Mouse (Mus musculus) heart, adult 8-10 months (tissue): ENCODE measurements around the gene Ip6k3. TPM values are rescaled to one million over a fixed set of nuclear protein-coding genes. Genes with fewer than 3 reads are reported as not detected.
A peak's percentile ranks its signal among the peaks of the same experiment; 100 is the strongest.

Experiments
- DNase-seq: peaks from one replicate; pipeline ENCODE4 v3.0.0; 2022; ENCODE audit warnings: low spot score
- total RNA-seq, 4 experiments: library from RNA; stranded (reverse); gene quantifications; 2 replicates each; pipeline ENCODE4 v1.2.4; 2022

Gene Ip6k3
- total RNA-seq, 4 experiments from 2014 or later: 3.7 to 9.2 (median 4.8) TPM

- DNase-seq: no peak
These were observed 44.5 kb downstream of the Ip6k3 start for GRCm38 (mm10) chr17:27123103-27123502.

- DNase-seq: no peak
These were observed 44.9 kb downstream of the Ip6k3 start for GRCm38 (mm10) chr17:27122701-27123100.

- no peak for DNase-seq
These were observed 45.8 kb downstream of the Ip6k3 start for GRCm38 (mm10) chr17:27121781-27122180.

GRCm38 (mm10) chr17:27121266-27121665 is 46.3 kb downstream of the Ip6k3 start:
- no peak for DNase-seq

GRCm38 (mm10) chr17:27120561-27121024 is 47.0 kb downstream of the Ip6k3 start:
- peak; percentile 50 for DNase-seq

GRCm38 (mm10) chr17:27119954-27120353 is 47.6 kb downstream of the Ip6k3 start:
- DNase-seq: no peak

- no peak for DNase-seq
These were observed 48.1 kb downstream of the Ip6k3 start for GRCm38 (mm10) chr17:27119540-27119895.

GRCm38 (mm10) chr17:27118676-27119539 is 48.7 kb downstream of the Ip6k3 start:
- DNase-seq: no peak

GRCm38 (mm10) chr17:27110072-27110471 is 57.5 kb downstream of the Ip6k3 start:
- no peak for DNase-seq

- DNase-seq: no peak
These were observed 59.7 kb downstream of the Ip6k3 start for GRCm38 (mm10) chr17:27107936-27108335.

- DNase-seq: no peak
These were observed 60.9 kb downstream of the Ip6k3 start for GRCm38 (mm10) chr17:27106745-27107144.

GRCm38 (mm10) chr17:27105698-27106470 is 61.7 kb downstream of the Ip6k3 start:
- no peak for DNase-seq

- DNase-seq: no peak
These were observed 65.9 kb downstream of the Ip6k3 start for GRCm38 (mm10) chr17:27101675-27102074.

- DNase-seq: no peak
These were observed 71.9 kb downstream of the Ip6k3 start for GRCm38 (mm10) chr17:27095690-27096089.

Other genes with a start within 250 kb of the Ip6k3 start
- gene Phf1, start 234.7 kb downstream of the Ip6k3 start, total RNA-seq: 10 to 100 TPM; 15.4 to 20.7 (median 16.1) TPM
- gene Cuta, start 228.2 kb downstream of the Ip6k3 start, total RNA-seq: 10 to 100 TPM; 91.9 to 98.0 (median 95.8) TPM
- gene Syngap1, start 226.5 kb downstream of the Ip6k3 start, total RNA-seq: 1 to 10 TPM; 3.6 to 5.2 (median 4.7) TPM
- gene Zbtb9, start 194.6 kb downstream of the Ip6k3 start, total RNA-seq: 1 to 10 TPM in 3 of 4 experiments, not detected in 1; 1.5 to 3.4 (median 2.2) TPM
- 10 to 100 TPM; 11.0 to 15.9 (median 13.7) TPM for gene Bak1, start 138.8 kb downstream of the Ip6k3 start, total RNA-seq
- gene Itpr3, start 110.5 kb downstream of the Ip6k3 start, total RNA-seq: 1 to 10 TPM; 5.0 to 8.7 (median 6.8) TPM
- gene Uqcc2, start 33.9 kb downstream of the Ip6k3 start, total RNA-seq: 100 to 1,000 TPM; 333 to 355 (median 345) TPM
- gene Lemd2, start 36.7 kb upstream of the Ip6k3 start, total RNA-seq: 10 to 100 TPM; 25.8 to 30.2 (median 27.8) TPM